Comparison of ENCODE assay signal across 9 mouse cellular contexts in genomic region chr1:91446060-91446459, GRCm38 (mm10). TPM values are rescaled to one million over a fixed set of nuclear protein-coding genes. Genes with fewer than 3 reads are reported as not detected.
A peak's percentile ranks its signal among the peaks of the same experiment; 100 is the strongest.
DNase-seq lines count a peak whose midpoint lies in the region; ATAC-seq and TF ChIP-seq lines count a peak whose summit lies in the region.
"Had no signal": no experiment of that assay in that cellular context is flagged by ENCODE, and none has a peak within 500 bp of the region (broad histone marks: within the 10 kb centered on the region; RNA-seq: fewer than 3 reads in every experiment).

No protein-coding gene starts in this region.

- peak; percentile 42; the same call in 1 of the 2 replicates for ATAC-seq in limb, embryonic 14.5 days (ENCODE audit: low FRiP score, low read depth)
- ATAC-seq in megakaryocyte-erythroid progenitor cell, adult 5-6 weeks (replicated peaks; ENCODE audit: low FRiP score, low TSS enrichment, poor library complexity, severe bottlenecking) = no peak
- ATAC-seq in cerebellum, adult (ENCODE audit: insufficient number of reproducible peaks, low FRiP score, low TSS enrichment) = no peak

- no peak for TF ChIP-seq CTCF in small intestine, adult 2 months (IDR thresholded peaks at IDR 0.05; ENCODE audit: extremely low read depth, insufficient read length, insufficient replicate concordance, low read depth, low read length)
- no peak for TF ChIP-seq CTCF in layer of hippocampus, adult 2 months (conservative IDR thresholded peaks at IDR 0.05)

- H3K9ac ChIP-seq in limb, embryonic 14.5 days (ENCODE audit: low read depth, low read length, severe bottlenecking) = no peak overlapping the region
- H3K9ac ChIP-seq: midbrain, embryonic 12.5 days had no signal

- peak; percentile 79 for DNase-seq in limb, embryonic 14.5 days (ENCODE audit: low spot score)
- no peak for DNase-seq in limb, embryonic 10.5 days (ENCODE audit: low spot score)
- peak; percentile 94 to 95 for DNase-seq in heart, adult 9 months (ENCODE audit: low spot score in 2 of 2)
- DNase-seq in kidney, postnatal 36 days = peak; percentile 92 to 97
- no peak for DNase-seq in layer of hippocampus, adult 2 months (ENCODE audit: low spot score in 2 of 2)

- no peak overlapping the region for H3K4me2 ChIP-seq in limb, embryonic 14.5 days (replicated peaks; ENCODE audit: low read depth, low read length, severe bottlenecking)
- H3K4me2 ChIP-seq: midbrain, embryonic 12.5 days had no signal

- H3K4me1 ChIP-seq in limb, embryonic 14.5 days (ENCODE audit: control insufficient read depth, insufficient read depth, low read length) = no peaks in the 10 kb centered on the region
- peaks cover 9% of the 10 kb centered on the region for H3K4me1 ChIP-seq in limb, embryonic 10.5 days
- H3K4me1 ChIP-seq in small intestine, adult 2 months (ENCODE audit: control insufficient read depth, insufficient read depth, insufficient read length, low read length) = peaks cover 45% of the 10 kb centered on the region
- H3K4me1 ChIP-seq: midbrain, embryonic 12.5 days had no signal

- 69% methylated on average over 8 of the region's 8 CpGs for WGBS in limb, embryonic 14.5 days
- WGBS in limb, embryonic 10.5 days = 79% methylated on average over 8 of the region's 8 CpGs
- WGBS in small intestine, adult 2 months = 9% methylated on average over 8 of the region's 8 CpGs

- no peak overlapping the region for H3K4me3 ChIP-seq in limb, embryonic 14.5 days (replicated peaks; ENCODE audit: low read length)
- no peak overlapping the region for H3K4me3 ChIP-seq in limb, embryonic 10.5 days
- H3K4me3 ChIP-seq in small intestine, adult 2 months (ENCODE audit: low read depth, low read length) = no peak overlapping the region
- no peak overlapping the region for H3K4me3 ChIP-seq in layer of hippocampus, adult 2 months
- H3K4me3 ChIP-seq: midbrain, embryonic 12.5 days had no signal

- TF ChIP-seq POLR2A in limb, embryonic 14.5 days (IDR thresholded peaks at IDR 0.05; ENCODE audit: borderline replicate concordance, extremely low read depth, insufficient read depth, insufficient read length) = no peak
- TF ChIP-seq POLR2A in small intestine, adult 2 months (IDR thresholded peaks at IDR 0.05; ENCODE audit: low read depth, low read length) = peak; percentile 17; the same call in 1 of the 2 replicates

- peaks cover 6% of the 10 kb centered on the region; the same call in 1 of the 2 replicates for H3K9me3 ChIP-seq in limb, embryonic 14.5 days (ENCODE audit: control insufficient read depth, low read length)
- H3K9me3 ChIP-seq in limb, embryonic 10.5 days (replicated peaks) = no peaks in the 10 kb centered on the region

- H3K27ac ChIP-seq in limb, embryonic 14.5 days (replicated peaks; ENCODE audit: low read depth, low read length) = no peak overlapping the region
- no peak overlapping the region for H3K27ac ChIP-seq in limb, embryonic 10.5 days
- peak overlapping the region; percentile 90 for H3K27ac ChIP-seq in small intestine, adult 2 months (ENCODE audit: insufficient read depth, low read depth, low read length)
- H3K27ac ChIP-seq in layer of hippocampus, adult 2 months = no peak overlapping the region
- H3K27ac ChIP-seq: midbrain, embryonic 12.5 days had no signal

- H3K27me3 ChIP-seq in limb, embryonic 14.5 days (ENCODE audit: control insufficient read depth, insufficient read depth, low read length) = no peaks in the 10 kb centered on the region
- H3K27me3 ChIP-seq in limb, embryonic 10.5 days (ENCODE audit: low read depth, poor library complexity, severe bottlenecking) = no peaks in the 10 kb centered on the region
- H3K27me3 ChIP-seq in small intestine, adult 2 months (ENCODE audit: control insufficient read depth, insufficient read depth, low read length) = no peaks in the 10 kb centered on the region
- H3K27me3 ChIP-seq: midbrain, embryonic 12.5 days had no signal

- peaks cover 15% of the 10 kb centered on the region for H3K36me3 ChIP-seq in limb, embryonic 14.5 days (ENCODE audit: control insufficient read depth, insufficient read depth, low read length)
- peaks cover 16% of the 10 kb centered on the region for H3K36me3 ChIP-seq in limb, embryonic 10.5 days
- peaks cover 59% of the 10 kb centered on the region for H3K36me3 ChIP-seq in small intestine, adult 2 months (ENCODE audit: control insufficient read depth, insufficient read depth, low read length)

RNA-seq across cellular contexts. Expression of gene Per2, which starts 13.1 kb away (rescaled TPM):
- polyA plus RNA-seq in limb, embryonic 14.5 days (2012; rRNA removed) = 8.3 and 10.5 TPM in 2 replicates
- polyA plus RNA-seq in limb, embryonic 14.5 days (2014; fragmentation: Nextera tagmentation; extraction: Ambion mirVana) = 4.0 and 4.2 TPM in 2 replicates
- 1.8 and 2.4 TPM in 2 replicates for polyA plus RNA-seq in limb, embryonic 10.5 days (2016; fragmentation: Nextera tagmentation; extraction: Ambion mirVana)
- polyA plus RNA-seq in small intestine, adult 2 months (2012; rRNA removed) = 4.1 and 5.2 TPM in 2 replicates
- total RNA-seq in layer of hippocampus, adult 2 months (2021) = 10 to 100 TPM; 21.2 to 27.5 TPM
- total RNA-seq in megakaryocyte-erythroid progenitor cell, adult 5-6 weeks (2014; fragmentation: Nextera tagmentation) = 9.5 and 11.7 TPM in 2 replicates
- total RNA-seq in megakaryocyte-erythroid progenitor cell, adult 5-6 weeks (2017) = 3.3 and 4.2 TPM in 2 replicates

RNA-seq across cellular contexts. Expression of gene Hes6, which starts 32.2 kb away (rescaled TPM):
- polyA plus RNA-seq in limb, embryonic 14.5 days (2012; rRNA removed) = 82.8 and 104 TPM in 2 replicates
- polyA plus RNA-seq in limb, embryonic 14.5 days (2014; fragmentation: Nextera tagmentation; extraction: Ambion mirVana) = 91.0 and 91.6 TPM in 2 replicates
- 86.2 and 111 TPM in 2 replicates for polyA plus RNA-seq in limb, embryonic 10.5 days (2016; fragmentation: Nextera tagmentation; extraction: Ambion mirVana)
- 78.8 and 113 TPM in 2 replicates for polyA plus RNA-seq in small intestine, adult 2 months (2012; rRNA removed)
- total RNA-seq in layer of hippocampus, adult 2 months (2021) = 10 to 100 TPM; 15.4 to 15.7 TPM
- 20.1 and 22.5 TPM in 2 replicates for total RNA-seq in megakaryocyte-erythroid progenitor cell, adult 5-6 weeks (2014; fragmentation: Nextera tagmentation)
- total RNA-seq in megakaryocyte-erythroid progenitor cell, adult 5-6 weeks (2017) = 13.8 and 17.3 TPM in 2 replicates

RNA-seq across cellular contexts. Expression of gene Ilkap, which starts 47.4 kb away (rescaled TPM):
- 130 and 142 TPM in 2 replicates for polyA plus RNA-seq in limb, embryonic 14.5 days (2012; rRNA removed)
- 140 and 158 TPM in 2 replicates for polyA plus RNA-seq in limb, embryonic 14.5 days (2014; fragmentation: Nextera tagmentation; extraction: Ambion mirVana)
- polyA plus RNA-seq in limb, embryonic 10.5 days (2016; fragmentation: Nextera tagmentation; extraction: Ambion mirVana) = 185 and 190 TPM in 2 replicates
- 17.9 and 34.6 TPM in 2 replicates for polyA plus RNA-seq in small intestine, adult 2 months (2012; rRNA removed)
- total RNA-seq in layer of hippocampus, adult 2 months (2021) = 10 to 100 TPM; 66.6 to 67.9 TPM
- total RNA-seq in megakaryocyte-erythroid progenitor cell, adult 5-6 weeks (2014; fragmentation: Nextera tagmentation) = 137 and 199 TPM in 2 replicates
- total RNA-seq in megakaryocyte-erythroid progenitor cell, adult 5-6 weeks (2017) = 163 and 170 TPM in 2 replicates

RNA-seq across cellular contexts. Expression of gene Traf3ip1, which starts 48.4 kb away (rescaled TPM):
- 14.2 and 16.7 TPM in 2 replicates for polyA plus RNA-seq in limb, embryonic 14.5 days (2012; rRNA removed)
- polyA plus RNA-seq in limb, embryonic 14.5 days (2014; fragmentation: Nextera tagmentation; extraction: Ambion mirVana) = 5.1 and 6.2 TPM in 2 replicates
- 12.5 and 12.9 TPM in 2 replicates for polyA plus RNA-seq in limb, embryonic 10.5 days (2016; fragmentation: Nextera tagmentation; extraction: Ambion mirVana)
- 2.0 and 3.7 TPM in 2 replicates for polyA plus RNA-seq in small intestine, adult 2 months (2012; rRNA removed)
- total RNA-seq in layer of hippocampus, adult 2 months (2021) = 10 to 100 TPM; 11.0 to 13.6 TPM
- total RNA-seq in megakaryocyte-erythroid progenitor cell, adult 5-6 weeks (2014; fragmentation: Nextera tagmentation) = 7.0 and 12.1 TPM in 2 replicates
- 7.1 and 10.1 TPM in 2 replicates for total RNA-seq in megakaryocyte-erythroid progenitor cell, adult 5-6 weeks (2017)

Comparison
In these comparisons a context has a peak if more than half of its experiments do, and no peak if none do; other contexts are left out.
1. DNase-seq: peak in limb, embryonic 14.5 days (single experiment), heart, adult 9 months (2 of 2) and kidney, postnatal 36 days (2 of 2); none in limb, embryonic 10.5 days (single experiment) and layer of hippocampus, adult 2 months (0 of 2).